Mouse (Mus musculus): ENCODE measurements at regions not wholly inside any gene's neighbourhood (a gene's known extent, or its start where the extent isn't known, plus 50 kb on each side); places are given as distances from the start of the nearest gene placed in this dataset.

GRCm38 (mm10) chr11:90088473-90088872, 58.3 kb downstream of the Tmem100 start:
- no peak for DNase-seq (ENCODE audit: low spot score)

DNA sequence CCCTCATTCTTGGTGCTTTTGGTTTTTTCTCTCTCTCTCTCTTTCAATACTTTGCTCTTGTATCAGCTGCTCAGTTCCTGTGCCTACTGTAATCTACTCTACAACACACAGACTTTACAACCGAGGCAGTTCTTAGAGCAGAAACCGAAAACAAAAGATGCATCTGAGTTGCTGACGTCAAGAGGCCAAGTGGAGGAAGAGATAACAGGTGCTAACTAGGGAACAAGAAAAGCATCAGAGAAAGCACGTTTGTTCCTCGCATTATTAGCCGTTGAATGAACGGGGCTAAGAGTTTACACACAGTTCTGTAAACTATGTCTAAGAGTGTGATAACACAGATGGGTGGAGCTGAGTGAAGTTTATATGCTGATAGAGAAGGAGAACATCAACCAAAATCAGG, 63.9 kb downstream of the Tmem100 start:
- no peak for DNase-seq (ENCODE audit: low spot score)

DNA sequence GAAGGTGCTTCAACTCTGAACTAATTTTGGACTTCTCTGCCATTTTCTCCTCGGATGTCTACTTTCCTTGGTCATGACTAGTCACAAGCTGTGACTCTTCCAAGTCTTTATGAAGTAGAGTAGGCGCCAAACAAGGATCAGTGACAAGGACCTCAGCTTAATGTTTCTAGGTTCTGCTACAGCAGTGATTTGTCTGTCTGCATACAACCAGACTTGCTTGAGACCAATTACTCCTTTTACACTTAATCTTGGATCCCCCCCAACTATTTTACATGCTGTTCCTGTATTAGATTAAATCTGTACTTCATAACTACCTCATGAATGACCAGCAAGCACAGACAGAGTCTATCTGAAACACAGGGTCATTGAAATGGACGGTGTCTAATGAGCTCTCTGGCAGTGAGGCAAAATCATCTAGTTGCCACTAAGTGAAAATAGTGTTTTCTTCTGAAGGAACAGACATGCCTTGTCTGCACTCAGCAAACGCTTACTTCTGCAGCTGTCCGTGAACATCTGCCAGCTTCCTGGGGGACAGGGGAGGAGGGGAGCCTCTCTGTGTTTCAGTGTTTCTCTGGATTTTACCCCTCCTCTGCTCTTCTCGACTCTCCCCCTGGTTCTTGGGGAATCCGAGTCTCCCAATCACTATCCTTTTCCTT, 64.7 kb downstream of the Tmem100 start:
- no peak for DNase-seq (ENCODE audit: low spot score)

- DNase-seq (ENCODE audit: low spot score): no peak
These were observed 68.3 kb downstream of the Tmem100 start for GRCm38 (mm10) chr11:90098471-90098870.

DNA sequence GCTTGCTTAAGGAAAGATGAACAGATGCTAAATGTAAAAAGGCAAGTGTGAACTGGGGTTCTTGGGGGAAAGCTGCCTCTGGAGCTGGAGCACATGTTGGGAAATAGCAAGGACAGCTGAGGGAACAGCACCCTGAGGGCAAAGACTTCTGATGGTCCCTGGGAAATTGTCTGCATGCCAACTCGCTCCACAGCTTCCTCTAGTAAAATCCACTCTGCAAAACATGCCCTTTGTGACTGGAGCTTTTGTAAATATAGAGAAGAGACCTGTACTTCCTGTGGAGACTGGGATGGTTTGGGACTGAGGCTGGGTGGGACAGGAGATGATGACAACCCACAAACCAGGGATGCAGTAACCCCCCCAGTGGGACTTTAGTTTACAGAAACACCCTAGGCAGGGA, 69.0 kb downstream of the Tmem100 start:
- no peak for DNase-seq (ENCODE audit: low spot score)

GRCm38 (mm10) chr11:90100161-90100560, 70.0 kb downstream of the Tmem100 start:
- DNase-seq (ENCODE audit: low spot score): no peak

DNA sequence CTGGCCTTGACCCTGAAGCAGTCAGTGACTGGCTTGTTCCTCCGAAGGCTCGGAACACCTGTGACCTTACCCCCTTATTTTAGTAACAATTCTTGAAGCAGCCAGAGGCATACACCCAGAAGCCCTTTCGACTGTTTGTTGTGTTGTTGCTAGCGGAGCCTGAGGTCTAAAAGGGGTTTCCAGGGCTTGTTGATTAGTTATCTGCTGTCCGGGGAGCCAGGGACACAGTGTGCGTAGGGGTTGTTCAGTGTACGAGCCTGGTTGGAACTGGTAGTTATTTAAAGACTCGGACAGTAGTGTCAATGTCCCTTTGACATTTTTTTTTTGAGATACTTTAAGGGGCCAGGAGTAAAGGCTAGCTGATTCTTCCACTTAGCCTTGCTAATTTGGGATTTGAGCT, 71.1 kb downstream of the Tmem100 start:
- no peak for DNase-seq (ENCODE audit: low spot score)

DNA sequence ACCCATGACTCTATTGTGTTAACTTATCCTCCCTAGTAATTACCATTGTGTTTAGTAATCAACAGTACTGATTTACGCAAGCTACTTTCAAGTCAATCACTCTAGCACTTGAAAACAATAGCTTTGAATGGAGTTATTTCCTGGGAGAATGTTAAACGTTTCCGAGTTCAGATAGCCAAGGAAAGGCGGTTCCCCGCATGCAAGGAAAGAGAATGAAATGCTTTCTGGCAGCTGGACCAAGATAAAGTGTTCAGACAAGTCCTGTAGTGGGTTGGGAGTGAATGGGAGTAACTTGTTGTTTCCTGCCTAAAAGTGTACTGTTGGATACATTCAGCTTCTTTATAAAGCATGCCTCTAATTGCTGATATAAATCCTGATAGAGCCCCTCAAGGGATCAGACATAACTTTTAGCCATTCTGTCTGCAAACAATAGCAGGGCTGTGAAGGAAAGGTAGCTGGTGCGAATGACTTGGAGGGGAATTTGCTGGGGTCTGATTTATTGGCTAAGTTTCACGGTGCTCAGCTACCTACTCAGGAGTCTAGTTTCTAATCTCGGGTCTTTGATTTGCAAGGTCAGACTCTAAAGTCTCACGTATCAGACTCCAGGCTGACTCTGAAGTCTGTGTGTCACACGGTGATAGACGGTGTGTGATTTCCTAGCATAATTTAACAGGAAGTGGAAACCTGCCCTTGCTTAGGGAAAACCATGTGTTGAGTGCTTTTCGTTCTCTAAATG, 76.1 kb downstream of the Tmem100 start:
- DNase-seq (ENCODE audit: low spot score): no peak

GRCm38 (mm10) chr11:90109681-90110111, 77.8 kb upstream of the Gm45716 start:
- no peak for DNase-seq (ENCODE audit: low spot score)

DNA sequence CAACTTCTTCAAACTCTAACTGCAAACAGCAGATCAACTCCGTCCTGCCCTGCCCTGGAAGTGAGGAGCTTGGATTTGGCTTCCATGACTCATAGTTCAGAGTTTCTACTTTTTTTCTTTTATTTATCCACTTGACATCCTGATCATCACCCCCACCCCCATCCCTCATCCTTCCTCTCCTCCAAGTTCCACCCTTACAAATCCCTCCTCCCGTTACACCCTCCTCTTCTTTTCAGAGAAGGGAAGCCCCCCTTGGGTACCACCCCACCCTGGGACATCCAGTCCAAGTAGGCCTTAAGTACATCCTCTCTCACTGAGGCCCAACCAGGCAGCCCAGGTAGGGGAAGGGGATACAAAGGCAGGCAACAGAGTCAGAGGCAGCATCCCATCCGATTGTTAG, 77.3 kb upstream of the Gm45716 start:
- DNase-seq (ENCODE audit: low spot score): no peak

GRCm38 (mm10) chr11:90112174-90112573, 75.3 kb upstream of the Gm45716 start:
- DNase-seq (ENCODE audit: low spot score): no peak

DNA sequence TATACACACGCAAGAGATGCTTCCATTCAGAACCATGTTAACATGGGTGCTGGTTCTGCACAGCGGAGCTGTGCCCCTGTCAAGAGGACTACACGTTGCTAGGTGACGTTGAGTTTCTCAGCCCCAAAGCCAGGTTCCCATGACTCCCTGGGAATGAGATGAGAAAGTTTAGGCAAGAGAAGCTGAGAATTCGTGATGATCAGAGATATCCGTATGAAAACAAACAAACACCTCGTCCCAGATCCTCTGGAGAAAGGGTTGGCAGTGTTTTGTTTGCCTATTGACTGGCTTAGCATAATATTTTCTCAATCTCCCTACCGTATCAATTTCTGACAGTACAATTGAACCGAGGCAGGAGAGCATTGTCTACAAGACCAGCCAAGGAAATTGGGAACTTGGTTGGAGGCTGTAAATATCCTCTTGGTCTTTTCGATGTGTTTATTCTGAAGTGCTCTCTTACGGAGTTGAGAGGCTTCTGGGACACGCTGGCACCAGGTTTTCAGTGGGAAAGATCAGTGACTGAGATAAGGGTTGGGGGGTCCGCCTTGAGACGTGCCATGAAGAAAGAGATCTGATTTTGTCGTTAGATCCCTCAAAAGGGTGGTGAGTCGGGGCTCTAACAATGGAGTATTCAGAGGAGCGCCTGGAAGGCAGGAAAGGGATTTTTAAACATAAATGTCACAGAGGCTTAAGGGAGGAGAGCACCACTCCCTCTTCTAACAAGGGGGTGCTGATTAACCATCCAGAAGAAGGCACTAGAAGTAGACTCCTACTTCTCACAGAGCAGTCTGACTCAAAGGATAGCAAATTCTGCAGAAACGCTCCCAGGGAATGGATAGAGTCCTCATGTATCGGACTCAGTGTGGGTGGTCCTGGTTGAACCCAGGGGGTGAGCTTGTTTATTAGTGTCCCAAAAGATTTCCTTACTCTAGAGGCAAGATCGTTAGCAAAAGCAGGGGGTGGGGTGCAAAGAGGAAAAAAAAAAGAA, 70.5 kb upstream of the Gm45716 start:
- no peak for DNase-seq (ENCODE audit: low spot score)

- DNase-seq (ENCODE audit: low spot score): no peak
These were observed 69.7 kb upstream of the Gm45716 start for GRCm38 (mm10) chr11:90117664-90118295.

DNA sequence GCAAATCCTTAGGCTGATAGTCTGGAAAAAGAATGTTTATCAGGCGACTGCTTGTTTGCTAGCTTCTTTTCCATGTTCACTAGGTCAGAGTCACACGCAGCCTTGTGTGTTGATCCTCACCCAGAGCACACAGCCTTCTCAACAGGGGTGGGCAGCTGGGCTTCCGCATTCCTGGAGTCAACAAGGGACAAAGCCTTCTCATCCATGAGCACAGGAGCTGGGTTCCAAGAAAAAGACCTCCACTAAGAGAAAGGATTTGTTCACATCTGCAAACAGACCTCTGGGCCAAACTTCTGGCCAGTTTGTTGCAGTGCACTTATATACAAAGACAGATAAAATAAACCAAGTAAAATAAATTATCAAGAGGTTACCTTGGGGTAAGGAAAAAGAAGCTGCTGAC, 65.6 kb upstream of the Gm45716 start:
- no peak for DNase-seq (ENCODE audit: low spot score)

GRCm38 (mm10) chr11:90122709-90123108, 64.8 kb upstream of the Gm45716 start:
- no peak for DNase-seq (ENCODE audit: low spot score)

- no peak for DNase-seq (ENCODE audit: low spot score)
These were observed 63.6 kb upstream of the Gm45716 start for GRCm38 (mm10) chr11:90123851-90124250.

DNA sequence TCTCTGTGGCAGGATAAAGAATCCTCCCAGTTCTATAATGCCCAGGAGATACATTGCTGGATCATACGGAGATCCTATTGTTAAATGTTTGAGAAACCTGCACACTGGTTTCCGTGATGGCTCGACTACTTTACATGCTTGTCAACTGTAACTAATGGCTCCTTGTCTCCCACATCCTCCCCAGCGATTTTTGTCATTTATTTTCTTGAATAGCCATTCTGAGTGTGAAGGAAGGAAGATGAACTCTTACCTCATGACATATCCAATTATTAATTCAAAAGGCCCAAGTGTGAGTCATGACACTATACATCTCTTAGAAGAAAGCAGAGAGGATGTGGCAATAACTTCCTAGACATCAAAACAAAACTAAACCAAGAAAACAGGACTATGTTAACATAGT, 61.2 kb upstream of the Gm45716 start:
- DNase-seq (ENCODE audit: low spot score): no peak

- DNase-seq (ENCODE audit: low spot score): peak; percentile 3
These were observed 58.5 kb upstream of the Gm45716 start for GRCm38 (mm10) chr11:90128865-90129415.

GRCm38 (mm10) chr11:90129793-90130624, 57.5 kb upstream of the Gm45716 start:
- peak; percentile 33 for DNase-seq (ENCODE audit: low spot score)

- peak; percentile 5 for DNase-seq (ENCODE audit: low spot score)
These were observed 56.8 kb upstream of the Gm45716 start for GRCm38 (mm10) chr11:90130635-90131034.

DNA sequence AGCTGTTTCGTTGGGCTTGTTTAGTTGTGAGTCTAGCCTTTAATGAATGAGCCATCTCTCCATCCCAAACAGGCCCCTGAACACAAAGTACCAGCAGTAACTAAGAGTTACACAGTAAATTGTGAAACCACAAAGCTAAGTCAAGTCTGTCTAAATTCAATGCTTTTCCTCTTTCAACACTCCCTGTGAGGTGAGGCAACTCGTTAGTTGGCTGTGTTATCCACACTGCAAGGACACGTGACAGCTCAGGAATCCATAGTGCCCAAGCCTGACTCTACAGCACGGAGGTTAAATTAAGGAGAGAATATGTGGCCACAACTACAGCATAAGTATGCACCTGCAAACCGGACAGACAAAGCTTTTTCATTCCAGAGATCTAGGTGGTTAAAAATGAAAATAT, 54.9 kb upstream of the Gm45716 start:
- no peak for DNase-seq (ENCODE audit: low spot score)
